Mouse (Mus musculus): ENCODE results near the gene Olfml1. TPM values are rescaled to one million over a fixed set of nuclear protein-coding genes. Genes with fewer than 3 reads are reported as not detected.

Gene Olfml1
- total RNA-seq, 2 experiments from 2014 or later: 10.0 to 11.5 TPM

Other genes starting within 250 kb of the Olfml1 start
- gene Syt9, start 196.7 kb upstream of the Olfml1 start, total RNA-seq (2021): 1 to 10 TPM; 3.7 to 5.9 TPM
- gene Ppfibp2, start 27.8 kb downstream of the Olfml1 start, total RNA-seq (2021): 1 to 10 TPM; 6.0 TPM
- gene 5330417H12Rik, start 57.7 kb downstream of the Olfml1 start, total RNA-seq (2021): not detected
- not detected for gene Cyb5r2, start 190.6 kb downstream of the Olfml1 start, total RNA-seq (2021)
- not detected for gene Ovch2, start 233.8 kb downstream of the Olfml1 start, total RNA-seq (2021)
- not detected for gene Olfr467, start 244.8 kb downstream of the Olfml1 start, total RNA-seq (2021)